Mouse (Mus musculus) embryonic fibroblast, embryonic 13.5 days (primary cell): Measurements from ENCODE around the gene Olfr98.

ENCODE experiments used
- CTCF ChIP-seq: IDR thresholded peaks from 2 replicates; pipeline ENCODE4 v1.5.1; 2011; ENCODE audit warnings: mild to moderate bottlenecking, control low read depth, low read length, moderate library complexity, borderline replicate concordance; ENCODE audit not compliant: insufficient read depth
- POLR2A ChIP-seq: IDR thresholded peaks from 2 replicates; pipeline ENCODE4 v1.6.1; 2011; ENCODE audit warnings: low read depth, mild to moderate bottlenecking, control low read depth, low read length, moderate library complexity

- TF ChIP-seq CTCF (no peak), POLR2A (no peak)
These were observed 40.7 kb upstream of the Olfr98 start, which contains the start of gene Olfr101 for GRCm38 (mm10) chr17:37304213-37304612.
